Mouse (Mus musculus) MEL (cell line): ENCODE measurements around the gene Vwf.

Experiments
- CTCF ChIP-seq, 3 experiments: IDR thresholded peaks in 2 of 3; conservative IDR thresholded peaks in 1 of 3; 2 replicates each; pipeline ENCODE4 v1.5.1; 2011 to 2012; ENCODE audit warnings: low read length in 3 of 3, low read depth in 2 of 3, mild to moderate bottlenecking in 2 of 3, improper control_type of control experiment in 1 of 3, inconsistent platforms in 1 of 3, mixed read lengths in 1 of 3, moderate library complexity in 1 of 3; ENCODE audit not compliant: control insufficient read depth in 1 of 3, insufficient read depth in 1 of 3, poor library complexity in 1 of 3, severe bottlenecking in 1 of 3
- POLR2A ChIP-seq, 2 experiments: IDR thresholded peaks; 2 replicates each; pipeline ENCODE4 v1.6.1; 2011 to 2012; ENCODE audit warnings: low read length in 2 of 2, mild to moderate bottlenecking in 2 of 2, control low read depth in 1 of 2, improper control_type of control experiment in 1 of 2, low read depth in 1 of 2, moderate library complexity in 1 of 2; ENCODE audit not compliant: control insufficient read depth in 1 of 2, insufficient read depth in 1 of 2, poor library complexity in 1 of 2
- RAD21 ChIP-seq: IDR thresholded peaks from 2 replicates; pipeline ENCODE4 v1.6.1; 2011; ENCODE audit warnings: mild to moderate bottlenecking, low read depth, low read length, improper control_type of control experiment
- USF2 ChIP-seq, 2 experiments: IDR thresholded peaks; 2 replicates each; pipeline ENCODE4 v1.6.1; 2011 to 2012; ENCODE audit warnings: improper control_type of control experiment in 2 of 2, low read length in 2 of 2, borderline replicate concordance in 1 of 2, inconsistent platforms in 1 of 2, low read depth in 1 of 2, mild to moderate bottlenecking in 1 of 2; ENCODE audit not compliant: insufficient read depth in 1 of 2

- TF ChIP-seq CTCF (IDR thresholded peaks at IDR 0.05 in 2 of 3, conservative IDR thresholded peaks at IDR 0.05 in 1 of 3; ENCODE audit: control insufficient read depth in 1 of 3, insufficient read depth in 1 of 3, low read depth in 2 of 3, low read length in 3 of 3, poor library complexity in 1 of 3, severe bottlenecking in 1 of 3) = no peak
- TF ChIP-seq USF2 (IDR thresholded peaks at IDR 0.05; ENCODE audit: borderline replicate concordance in 1 of 2, insufficient read depth in 1 of 2, low read depth in 1 of 2, low read length in 2 of 2) = no peak
- TF ChIP-seq POLR2A (IDR thresholded peaks at IDR 0.05; ENCODE audit: control insufficient read depth in 1 of 2, insufficient read depth in 1 of 2, low read depth in 1 of 2, low read length in 2 of 2, poor library complexity in 1 of 2) = no peak
- no peak for TF ChIP-seq RAD21
These were observed 131.9 kb downstream of the Vwf start for GRCm38 (mm10) chr6:125678492-125678891.
